Mouse (Mus musculus) spleen, adult 2 months (tissue): Measurements from ENCODE around the gene Trim40. TPM values are rescaled to one million over a fixed set of nuclear protein-coding genes. Genes with fewer than 3 reads are reported as not detected.

ENCODE experiments used
- DNase-seq, 2 experiments: peaks; one replicate each; pipeline versions ENCODE4 v3.0.0 to v3.0.0-alpha.2; 2012 to 2021; ENCODE audit warnings: low spot score in 2 of 2, low read depth in 1 of 2
- H3K27ac ChIP-seq: fragments of 200-500 bp; 2 replicates; pipeline ENCODE4 v1.5.1; 2012; ENCODE audit warnings: low read length, inconsistent platforms; ENCODE audit not compliant: insufficient read depth
- H3K27me3 ChIP-seq: fragments of 200-500 bp; 2 replicates; pipeline ENCODE4 v1.6.1; 2012; ENCODE audit warnings: mild to moderate bottlenecking, moderate library complexity, low read length, inconsistent platforms; ENCODE audit not compliant: control insufficient read depth, insufficient read depth
- H3K36me3 ChIP-seq: fragments of 200-500 bp; 2 replicates; pipeline ENCODE4 v1.6.1; 2012; ENCODE audit warnings: mild to moderate bottlenecking, low read length, inconsistent platforms; ENCODE audit not compliant: control insufficient read depth, insufficient read depth
- H3K4me1 ChIP-seq: fragments of 200-500 bp; 2 replicates; pipeline ENCODE4 v1.6.1; 2011; ENCODE audit warnings: inconsistent platforms; ENCODE audit not compliant: control insufficient read depth, insufficient read depth, insufficient read length
- H3K4me3 ChIP-seq: fragments of 200-500 bp; 2 replicates; pipeline ENCODE4 v1.5.1; 2011; ENCODE audit warnings: mild to moderate bottlenecking, inconsistent platforms; ENCODE audit not compliant: insufficient read depth, insufficient read length; ENCODE audit errors: extremely low read depth
- CTCF ChIP-seq: fragments of 200-500 bp; IDR thresholded peaks from 2 replicates; pipeline ENCODE4 v1.5.1; 2011; ENCODE audit warnings: mild to moderate bottlenecking, inconsistent platforms; ENCODE audit not compliant: insufficient read depth, insufficient read length, insufficient replicate concordance; ENCODE audit errors: extremely low read depth
- POLR2A ChIP-seq: fragments of 200-500 bp; IDR thresholded peaks from 2 replicates; pipeline ENCODE4 v1.6.1; 2011; ENCODE audit warnings: low read depth, low read length, inconsistent platforms
- WGBS: fragments of 180-500 bp; shearing (Covaris S2); methylation state at CpG from one replicate; pipeline ENCODE4 v1.1.7; 2018; 5-methylcytosine and 5-hydroxymethylcytosine counted together
- polyA plus RNA-seq: library from polyadenylated mRNA; depleted of rRNA; stranded (reverse); fragments of >200 nt; gene quantifications from 2 replicates; pipeline ENCODE4 v1.2.3, GENCODE M21; 2012

Trim40 gene
- polyA plus RNA-seq, 1 experiment = 0.19 TPM

DNA sequence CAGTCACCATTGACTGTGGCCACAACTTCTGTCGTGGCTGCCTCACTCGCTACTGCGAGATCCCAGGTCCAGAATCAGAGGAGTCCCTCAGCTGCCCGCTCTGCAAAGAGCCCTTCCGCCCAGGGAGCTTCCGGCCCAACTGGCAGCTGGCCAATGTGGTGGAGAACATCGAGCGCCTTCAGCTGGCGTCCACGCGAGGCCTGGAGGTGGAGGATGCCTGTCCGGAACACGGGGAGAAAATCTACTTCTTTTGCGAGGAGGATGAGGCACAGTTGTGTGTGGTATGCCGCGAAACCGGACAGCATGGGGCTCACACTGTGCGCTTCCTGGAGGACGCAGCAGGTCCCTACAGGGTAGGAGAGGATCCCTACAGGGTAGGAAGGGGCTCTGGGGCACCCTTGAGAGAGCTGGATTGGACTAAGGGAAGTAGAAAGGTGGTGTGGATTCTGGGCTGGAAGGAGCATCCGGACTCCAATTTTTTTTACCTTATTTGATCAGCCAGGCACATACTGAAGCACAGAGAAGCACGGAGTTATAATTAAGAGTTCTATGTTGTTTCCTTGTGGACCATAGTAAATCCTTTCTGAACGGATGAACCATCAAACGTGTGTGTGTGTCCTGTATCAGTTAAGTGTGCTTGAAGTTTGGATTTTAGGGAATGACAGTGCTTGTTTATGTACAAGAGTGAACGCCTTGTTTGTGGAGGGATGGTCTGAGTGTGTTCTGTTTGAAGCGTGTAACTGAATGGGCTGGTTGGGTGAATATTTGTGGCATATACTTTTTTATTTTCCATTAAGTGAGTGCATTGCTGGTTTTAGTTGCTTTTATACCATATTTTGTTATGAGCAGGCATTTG, 19.7 kb downstream of the Trim40 start:
- H3K27me3 ChIP-seq = 0 out of 2 replicates have a peak, but pooled peaks cover 4% of the 10 kb centered on the region
- no peaks in the 10 kb centered on the region for H3K4me1 ChIP-seq
- no peak for TF ChIP-seq POLR2A
- no peak for TF ChIP-seq CTCF
- 0 out of 2 replicates have a peak overlapping the region, but pooled peaks have one; percentile 21 for H3K4me3 ChIP-seq
- 79% methylated on average over 25 of the region's 25 CpGs for WGBS
- no peak for DNase-seq
- H3K27ac ChIP-seq = peak overlapping the region; percentile 54; the same call in 1 of the 2 replicates
- no peaks in the 10 kb centered on the region; the same call in 1 of the 2 replicates for H3K36me3 ChIP-seq

DNA sequence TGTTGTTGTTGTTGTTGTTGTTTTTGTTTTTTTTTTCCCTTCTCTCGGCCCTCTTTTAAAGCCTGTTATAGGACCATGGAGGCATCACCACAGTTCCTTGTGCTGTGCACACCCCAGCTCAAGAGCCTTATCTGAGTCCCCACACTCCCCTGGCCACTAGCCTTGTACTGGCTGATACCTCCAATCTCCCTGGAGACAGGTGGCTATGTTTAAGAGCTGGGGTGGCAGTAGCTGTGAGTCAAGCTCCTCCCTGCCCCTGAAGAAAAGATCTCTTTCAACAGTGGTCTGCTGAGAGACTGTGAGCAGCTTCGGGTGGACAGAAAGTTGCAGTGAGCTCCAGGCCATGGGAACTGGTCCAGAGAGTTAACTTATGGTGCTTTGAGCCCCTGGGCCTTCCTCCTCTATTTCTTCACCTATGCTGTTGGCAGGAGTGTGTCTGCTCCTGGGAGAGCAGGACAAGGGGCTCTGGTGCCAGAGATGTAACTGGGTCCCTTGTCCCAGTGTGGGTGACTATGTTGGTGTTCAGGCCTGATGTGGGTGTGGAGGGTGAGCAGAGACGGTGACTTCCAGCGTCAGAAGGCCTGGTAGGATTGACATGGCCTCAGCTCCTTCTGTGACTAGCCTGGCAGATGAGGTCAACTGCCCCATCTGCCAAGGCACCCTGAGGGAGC, 20.5 kb downstream of the Trim40 start, which contains the start of gene Trim10:
TSS of gene Trim10 (plus strand) at position 291 of the 671 bp plus-strand sequence.
- TF ChIP-seq POLR2A = no peak
- TF ChIP-seq CTCF = no peak
- DNase-seq = no peak
- H3K36me3 ChIP-seq = no peaks in the 10 kb centered on the region; the same call in 1 of the 2 replicates
- 0 out of 2 replicates have a peak, but pooled peaks cover 4% of the 10 kb centered on the region for H3K27me3 ChIP-seq
- no peaks in the 10 kb centered on the region for H3K4me1 ChIP-seq
- H3K27ac ChIP-seq = peak within 1 kb of the TSS; percentile 54; the same call in 1 of the 2 replicates
- H3K4me3 ChIP-seq = 0 out of 2 replicates have a peak within 1 kb of the TSS, but pooled peaks have one; percentile 21
- WGBS = 73% methylated on average over 4 of the region's 4 CpGs

DNA sequence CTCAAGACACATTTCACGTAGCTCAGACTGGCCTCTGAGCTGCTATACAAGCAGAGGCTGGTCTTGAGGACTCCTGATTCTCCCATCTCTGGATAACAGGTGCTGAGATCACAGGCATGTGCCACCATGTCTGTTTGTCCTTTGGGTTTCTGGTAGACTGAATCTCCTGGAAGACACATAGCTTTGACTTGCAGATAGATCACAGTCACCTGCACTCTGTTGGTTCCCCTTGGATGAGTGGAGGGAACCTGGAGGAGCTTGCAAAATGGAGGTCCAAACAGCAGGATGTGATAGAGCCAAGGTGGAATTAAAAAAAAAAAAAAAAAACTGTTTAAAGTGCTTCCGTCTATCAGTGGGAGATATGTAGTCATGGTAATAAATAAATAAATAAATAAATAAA, 21.1 kb downstream of the Trim40 start:
- TF ChIP-seq CTCF (no peak), POLR2A (no peak)
- H3K36me3 ChIP-seq = no peaks in the 10 kb centered on the region; the same call in 1 of the 2 replicates
- 72% methylated on average over 2 of the region's 2 CpGs for WGBS
- H3K27ac ChIP-seq = no peak overlapping the region
- 0 out of 2 replicates have a peak, but pooled peaks cover 4% of the 10 kb centered on the region for H3K27me3 ChIP-seq
- H3K4me3 ChIP-seq = no peak overlapping the region
- no peaks in the 10 kb centered on the region for H3K4me1 ChIP-seq
- DNase-seq = no peak

DNA sequence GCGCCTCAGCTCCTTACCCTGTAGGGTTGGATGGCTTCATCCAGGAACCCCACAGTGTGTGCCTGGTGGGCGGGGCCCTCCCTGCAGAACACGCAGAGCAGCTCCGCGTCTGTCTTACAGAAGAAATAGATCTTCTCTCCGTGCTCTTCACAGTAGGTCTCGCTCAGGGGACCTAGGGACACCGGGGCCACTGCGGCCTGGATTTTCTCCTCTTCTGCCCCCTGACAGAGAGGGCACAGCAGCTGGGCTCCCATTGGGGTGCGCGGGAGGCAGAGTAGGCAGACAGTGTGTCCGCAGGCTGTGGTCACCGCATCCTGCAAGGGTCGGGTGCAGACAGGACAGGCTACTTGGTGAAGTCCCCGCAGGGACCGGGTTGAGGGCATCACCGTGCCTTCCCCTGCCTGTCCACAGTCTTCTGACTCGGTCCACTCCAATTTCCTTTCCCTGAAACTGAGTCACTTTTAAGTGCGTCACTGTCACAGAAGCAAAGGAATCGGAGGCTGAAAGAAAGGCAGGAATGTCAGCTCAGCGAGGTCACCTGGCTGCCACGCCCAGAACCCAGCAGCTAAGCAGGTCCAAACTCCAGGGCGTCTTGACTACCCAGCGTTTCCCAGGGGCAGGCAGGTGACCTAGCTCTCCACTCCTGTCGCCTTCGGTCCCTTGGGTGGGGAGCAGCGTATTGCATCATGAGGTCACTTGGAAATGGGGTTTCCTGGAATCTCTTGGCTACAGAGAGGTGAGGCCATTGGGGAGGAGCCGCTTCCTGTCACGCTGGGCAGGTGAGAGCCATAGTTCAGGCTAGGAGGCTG, 23.0 kb downstream of the Trim40 start, which contains the start of gene Trim15:
TSS of gene Trim15 (minus strand) at position 492 of the 809 bp plus-strand sequence.
- 0 out of 2 replicates have a peak, but pooled peaks cover 4% of the 10 kb centered on the region for H3K27me3 ChIP-seq
- H3K36me3 ChIP-seq = no peaks in the 10 kb centered on the region
- no peak for DNase-seq
- TF ChIP-seq POLR2A (no peak), CTCF (no peak)
- no peaks in the 10 kb centered on the region for H3K4me1 ChIP-seq
- no peak within 1 kb of the TSS for H3K4me3 ChIP-seq
- WGBS = 22% methylated on average over 29 of the region's 29 CpGs
- no peak within 1 kb of the TSS for H3K27ac ChIP-seq

DNA sequence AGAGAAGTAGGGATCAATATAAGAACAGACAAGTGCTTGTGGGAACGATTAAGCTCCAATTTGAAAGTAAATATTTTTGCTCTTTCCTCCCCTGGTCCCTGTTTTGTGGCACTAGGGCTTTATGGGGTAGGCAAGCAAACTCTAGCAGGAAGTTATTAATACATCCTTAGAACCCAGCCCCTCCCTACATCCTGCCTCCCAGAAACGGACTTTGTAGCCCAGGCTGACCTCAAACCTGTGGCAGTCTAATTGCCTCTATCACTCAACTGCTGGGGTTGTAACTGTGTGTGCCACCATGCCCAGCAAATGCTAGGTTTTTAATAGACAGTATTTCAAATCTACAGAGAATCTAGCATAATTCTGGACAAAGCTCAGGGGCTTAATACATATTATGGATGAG, 28.2 kb downstream of the Trim40 start:
- DNase-seq = no peak
- no peaks in the 10 kb centered on the region for H3K4me1 ChIP-seq
- H3K4me3 ChIP-seq = no peak overlapping the region
- TF ChIP-seq CTCF = no peak
- no peak for TF ChIP-seq POLR2A
- 30% methylated on average over 2 of the region's 2 CpGs for WGBS
- H3K27me3 ChIP-seq = 0 out of 2 replicates have a peak, but pooled peaks cover 4% of the 10 kb centered on the region
- H3K27ac ChIP-seq = no peak overlapping the region
- H3K36me3 ChIP-seq = peaks cover 16% of the 10 kb centered on the region

DNA sequence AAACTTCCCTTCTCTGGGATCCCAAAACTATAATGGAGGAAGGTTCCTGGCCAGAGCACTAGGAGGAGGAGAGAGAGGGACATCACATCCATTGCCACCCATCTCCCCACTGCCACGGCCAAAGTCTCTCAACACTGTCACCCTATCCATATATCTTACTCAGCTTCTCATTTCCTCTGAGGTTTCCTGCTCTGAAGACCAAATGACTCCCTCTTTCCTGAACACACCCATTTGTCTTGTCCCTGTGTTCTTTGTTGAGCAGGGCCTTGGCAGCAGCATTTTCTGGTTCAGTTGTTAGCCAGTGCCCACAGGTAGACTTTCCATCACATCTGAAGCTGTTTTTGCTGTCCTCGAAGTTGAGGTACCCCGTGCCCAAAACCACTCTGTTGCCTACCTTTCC, 31.7 kb downstream of the Trim40 start:
- no peak for DNase-seq
- Histone ChIP-seq H3K4me1 (no peaks in the 10 kb centered on the region), H3K4me3 (no peak overlapping the region), H3K27ac (no peak overlapping the region), H3K27me3 (no peaks in the 10 kb centered on the region), H3K36me3 (peaks cover 34% of the 10 kb centered on the region)
- WGBS = 66% methylated on average over 3 of the region's 3 CpGs
- TF ChIP-seq POLR2A (no peak), CTCF (no peak)
